Mouse (Mus musculus) MEL (cell line): ENCODE results near the gene Supt3. TPM values are rescaled to one million over a fixed set of nuclear protein-coding genes. Genes with fewer than 3 reads are reported as not detected.

ENCODE experiments used
- DNase-seq: peaks from one replicate; pipeline ENCODE4 v3.0.0; 2011; ENCODE audit warnings: low read depth, low spot score
- H3K27ac ChIP-seq: 2 replicates; pipeline ENCODE4 v1.5.1; 2012; ENCODE audit warnings: low read depth, mild to moderate bottlenecking, control low read depth, low read length, moderate library complexity; ENCODE audit not compliant: control insufficient read depth
- H3K27me3 ChIP-seq, 2 experiments: fragments of 150-350 bp in 1 of 2; sonication (generic) in 1 of 2; 2 replicates each; pipeline ENCODE4 v1.6.1; 2012; ENCODE audit warnings: low read length in 2 of 2, mild to moderate bottlenecking in 2 of 2, improper control_type of control experiment in 1 of 2, moderate library complexity in 1 of 2; ENCODE audit not compliant: insufficient read depth in 2 of 2, control insufficient read depth in 1 of 2
- H3K36me3 ChIP-seq, 2 experiments: 2 replicates each; pipeline ENCODE4 v1.6.1; 2012 to 2014; ENCODE audit warnings: low read length in 2 of 2, improper control_type of control experiment in 1 of 2, inconsistent platforms in 1 of 2, mild to moderate bottlenecking in 1 of 2; ENCODE audit not compliant: insufficient read depth in 2 of 2, control insufficient read depth in 1 of 2
- H3K4me1 ChIP-seq, 2 experiments: fragments of 150-350 bp in 1 of 2; sonication (generic) in 1 of 2; 2 replicates each; pipeline ENCODE4 v1.6.1; 2012; ENCODE audit warnings: low read length in 2 of 2, improper control_type of control experiment in 1 of 2, mild to moderate bottlenecking in 1 of 2; ENCODE audit not compliant: insufficient read depth in 2 of 2, control insufficient read depth in 1 of 2
- H3K4me3 ChIP-seq, 2 experiments: fragments of 150-350 bp in 1 of 2; sonication (generic) in 1 of 2; 2 replicates each; pipeline ENCODE4 v1.5.1; 2012; ENCODE audit warnings: low read depth in 2 of 2, low read length in 2 of 2, mild to moderate bottlenecking in 2 of 2, moderate library complexity in 2 of 2, control low read depth in 1 of 2, improper control_type of control experiment in 1 of 2; ENCODE audit not compliant: control insufficient read depth in 1 of 2, insufficient read depth in 1 of 2
- H3K79me2 ChIP-seq: 2 replicates; pipeline ENCODE4 v1.6.1; 2012; ENCODE audit warnings: mild to moderate bottlenecking, low read length, moderate library complexity; ENCODE audit not compliant: control insufficient read depth, poor library complexity, insufficient read depth
- H3K9ac ChIP-seq: 2 replicates; pipeline ENCODE4 v1.6.1; 2012; ENCODE audit warnings: low read depth, mild to moderate bottlenecking, control low read depth, low read length, moderate library complexity; ENCODE audit not compliant: control insufficient read depth, poor library complexity, severe bottlenecking
- H3K9me3 ChIP-seq: fragments of 150-350 bp; sonication (generic); replicated peaks from 2 replicates; pipeline ENCODE4 v1.6.1; 2012; ENCODE audit warnings: mild to moderate bottlenecking, low read length, improper control_type of control experiment, moderate library complexity; ENCODE audit not compliant: insufficient read depth
- BHLHE40 ChIP-seq: IDR thresholded peaks from 2 replicates; pipeline ENCODE4 v1.6.1; 2012; ENCODE audit warnings: low read depth, mild to moderate bottlenecking, inconsistent platforms, low read length, improper control_type of control experiment, borderline replicate concordance
- CHD1 ChIP-seq: IDR thresholded peaks from 2 replicates; pipeline ENCODE4 v1.6.1; 2012; ENCODE audit warnings: low read depth, mild to moderate bottlenecking, inconsistent platforms, low read length, improper control_type of control experiment
- CHD2 ChIP-seq: IDR thresholded peaks from 2 replicates; pipeline ENCODE4 v1.6.1; 2011; ENCODE audit warnings: low read length, improper control_type of control experiment
- CTCF ChIP-seq, 3 experiments: IDR thresholded peaks in 2 of 3; conservative IDR thresholded peaks in 1 of 3; 2 replicates each; pipeline ENCODE4 v1.5.1; 2011 to 2012; ENCODE audit warnings: low read length in 3 of 3, low read depth in 2 of 3, mild to moderate bottlenecking in 2 of 3, improper control_type of control experiment in 1 of 3, inconsistent platforms in 1 of 3, mixed read lengths in 1 of 3, moderate library complexity in 1 of 3; ENCODE audit not compliant: control insufficient read depth in 1 of 3, insufficient read depth in 1 of 3, poor library complexity in 1 of 3, severe bottlenecking in 1 of 3
- GABPA ChIP-seq: IDR thresholded peaks from 2 replicates; pipeline ENCODE4 v1.6.1; 2012; ENCODE audit warnings: low read depth, mild to moderate bottlenecking, inconsistent platforms, low read length, improper control_type of control experiment, moderate library complexity
- MAFK ChIP-seq: IDR thresholded peaks from 2 replicates; pipeline ENCODE4 v1.6.1; 2011; ENCODE audit warnings: low read depth, mild to moderate bottlenecking, low read length, improper control_type of control experiment, borderline replicate concordance
- MAZ ChIP-seq: IDR thresholded peaks from 2 replicates; pipeline ENCODE4 v1.6.1; 2012; ENCODE audit warnings: low read depth, mild to moderate bottlenecking, inconsistent platforms, low read length, improper control_type of control experiment
- MXI1 ChIP-seq: IDR thresholded peaks from 2 replicates; pipeline ENCODE4 v1.6.1; 2011; ENCODE audit warnings: mild to moderate bottlenecking, low read depth, low read length, improper control_type of control experiment
- MYC ChIP-seq: IDR thresholded peaks from 2 replicates; pipeline ENCODE4 v1.6.1; 2011; ENCODE audit warnings: low read depth, mild to moderate bottlenecking, low read length, improper control_type of control experiment, moderate library complexity
- NELFE ChIP-seq: IDR thresholded peaks from 2 replicates; pipeline ENCODE4 v1.6.1; 2011; ENCODE audit warnings: low read depth, low read length, improper control_type of control experiment
- NRF1 ChIP-seq: IDR thresholded peaks from 2 replicates; pipeline ENCODE4 v1.6.1; 2014; ENCODE audit warnings: low read depth, mild to moderate bottlenecking, inconsistent platforms, low read length, improper control_type of control experiment, moderate library complexity; ENCODE audit not compliant: poor library complexity, insufficient read depth, severe bottlenecking
- POLR2AphosphoS5 ChIP-seq: IDR thresholded peaks from 2 replicates; pipeline ENCODE4 v1.6.1; 2012; ENCODE audit warnings: low read depth, borderline replicate concordance, mild to moderate bottlenecking, inconsistent platforms, low read length, moderate library complexity, mixed read lengths
- RCOR1 ChIP-seq: IDR thresholded peaks from 2 replicates; pipeline ENCODE4 v1.6.1; 2012; ENCODE audit warnings: low read depth, mild to moderate bottlenecking, inconsistent platforms, low read length, improper control_type of control experiment
- SIN3A ChIP-seq: IDR thresholded peaks from 2 replicates; pipeline ENCODE4 v1.6.1; 2012; ENCODE audit warnings: low read length, improper control_type of control experiment, inconsistent platforms
- TBP ChIP-seq: IDR thresholded peaks from 2 replicates; pipeline ENCODE4 v1.8.0; 2011; ENCODE audit warnings: low read depth, low read length, improper control_type of control experiment
- USF2 ChIP-seq, 2 experiments: IDR thresholded peaks; 2 replicates each; pipeline ENCODE4 v1.6.1; 2011 to 2012; ENCODE audit warnings: improper control_type of control experiment in 2 of 2, low read length in 2 of 2, borderline replicate concordance in 1 of 2, inconsistent platforms in 1 of 2, low read depth in 1 of 2, mild to moderate bottlenecking in 1 of 2; ENCODE audit not compliant: insufficient read depth in 1 of 2
- ZMIZ1 ChIP-seq: IDR thresholded peaks from 2 replicates; pipeline ENCODE4 v1.6.1; 2012; ENCODE audit warnings: low read depth, mild to moderate bottlenecking, inconsistent platforms, low read length, improper control_type of control experiment, moderate library complexity
- polyA plus RNA-seq, 2 experiments: library from polyadenylated mRNA; stranded (reverse) in 1 of 2; unstranded in 1 of 2; fragments of >175 nt in 1 of 2; fragments of >200 nt in 1 of 2; gene quantifications; 2 replicates each; pipeline versions ENCODE4 v1.2.1 to v1.2.4; 2012; ENCODE audit warnings: low replicate concordance in 2 of 2, low read depth in 1 of 2; ENCODE audit not compliant: insufficient read length in 2 of 2, insufficient read depth in 1 of 2, missing spikeins in 1 of 2
- total RNA-seq: library from RNA; depleted of rRNA; stranded (reverse); fragments of 300-350 nt; gene quantifications from 2 replicates; pipeline ENCODE4 v1.2.3, GENCODE M21; 2012

Supt3 gene
- total and polyA plus RNA-seq, 3 experiments, result 7.0 to 28.6 TPM; not detected in 1

DNA sequence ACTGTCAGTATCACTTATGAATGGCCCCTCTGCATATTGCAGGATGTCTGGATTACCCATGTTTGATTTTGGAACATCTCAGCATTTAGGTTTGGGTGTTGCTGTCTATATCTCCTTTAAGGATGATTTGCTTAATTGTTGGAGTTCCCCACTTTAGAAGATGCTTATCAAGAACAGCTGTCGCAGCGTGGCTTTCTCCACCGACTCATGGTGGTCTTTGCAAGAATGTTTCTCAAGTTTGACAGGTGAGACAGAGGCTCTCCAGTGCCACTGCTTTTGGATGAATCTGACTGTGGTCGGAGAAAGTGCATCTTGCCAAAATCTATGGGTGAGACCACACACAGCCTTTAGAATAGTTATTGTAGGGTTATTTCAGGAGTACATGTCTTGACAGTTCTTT is 42.9 kb downstream of the Supt3 start:
- H3K79me2 ChIP-seq, result no peaks in the 10 kb centered on the region
- TF ChIP-seq MAZ (no peak), MXI1 (no peak), POLR2AphosphoS5 (no peak), BHLHE40 (no peak), TBP (no peak), USF2 (IDR thresholded peaks at IDR 0.05; ENCODE audit: borderline replicate concordance in 1 of 2, insufficient read depth in 1 of 2, low read depth in 1 of 2, low read length in 2 of 2) (no peak)
- DNase-seq, result no peak
- no peaks in the 10 kb centered on the region for H3K27me3 ChIP-seq
- no peak overlapping the region for H3K4me3 ChIP-seq
- no peak overlapping the region for H3K9ac ChIP-seq
- no peak overlapping the region for H3K27ac ChIP-seq
- H3K4me1 ChIP-seq, result no peaks in the 10 kb centered on the region
- H3K9me3 ChIP-seq, result no peaks in the 10 kb centered on the region
- peaks cover 0 to 6% of the 10 kb centered on the region in 2 experiments; a peak in 2 of 4 replicates for H3K36me3 ChIP-seq

GRCm38 (mm10) chr17:44821940-44822339 is 45.0 kb downstream of the Supt3 start:
- Histone ChIP-seq H3K9ac (no peak overlapping the region), H3K79me2 (no peaks in the 10 kb centered on the region), H3K4me1 (peaks cover 1 to 3% of the 10 kb centered on the region in 2 experiments; a peak in 2 of 4 replicates), H3K36me3 (peaks cover 0 to 8% of the 10 kb centered on the region in 2 experiments; a peak in 2 of 4 replicates), H3K4me3 (no peak overlapping the region), H3K27ac (no peak overlapping the region), H3K9me3 (no peaks in the 10 kb centered on the region), H3K27me3 (no peaks in the 10 kb centered on the region)
- no peak for DNase-seq
- no peak for TF ChIP-seq NRF1
- no peak for TF ChIP-seq MAFK
- TF ChIP-seq ZMIZ1, result no peak
- TF ChIP-seq NELFE, result no peak

- no peaks in the 10 kb centered on the region for H3K27me3 ChIP-seq
- no peak overlapping the region for H3K4me3 ChIP-seq
- no peak overlapping the region for H3K27ac ChIP-seq
- no peak overlapping the region for H3K9ac ChIP-seq
- peak; percentile 30 for DNase-seq
- H3K9me3 ChIP-seq, result no peaks in the 10 kb centered on the region
- peaks cover 0 to 29% of the 10 kb centered on the region in 2 experiments; a peak in 2 of 4 replicates for H3K36me3 ChIP-seq
- no peaks in the 10 kb centered on the region for H3K79me2 ChIP-seq
- no peak for TF ChIP-seq CHD1
- no peak for TF ChIP-seq POLR2AphosphoS5
- no peak for TF ChIP-seq MAFK
- no peak for TF ChIP-seq CTCF (IDR thresholded peaks at IDR 0.05 in 2 of 3, conservative IDR thresholded peaks at IDR 0.05 in 1 of 3; ENCODE audit: control insufficient read depth in 1 of 3, insufficient read depth in 1 of 3, low read depth in 2 of 3, low read length in 3 of 3, poor library complexity in 1 of 3, severe bottlenecking in 1 of 3)
- TF ChIP-seq GABPA, result no peak
- TF ChIP-seq SIN3A, result no peak
- no peak for TF ChIP-seq MAZ
- no peak for TF ChIP-seq MYC
- TF ChIP-seq RCOR1, result no peak
- TF ChIP-seq CHD2, result no peak
- H3K4me1 ChIP-seq, result peaks cover 18 to 25% of the 10 kb centered on the region in 2 experiments
Observed at GRCm38 (mm10) chr17:44827124-44827523, 50.2 kb downstream of the Supt3 start.
